Mouse (Mus musculus) heart, embryonic 10.5 days (tissue): ENCODE results near the gene Caskin2. TPM values are rescaled to one million over a fixed set of nuclear protein-coding genes. Genes with fewer than 3 reads are reported as not detected.
A peak's percentile ranks its signal among the peaks of the same experiment; 100 is the strongest.
"Not testable (repeated sequence)": the region's sequence is repeated elsewhere in the genome, so short reads cannot be mapped to it uniquely, and the experiment has no call there.

Experiments used
- DNase-seq: peaks from one replicate; pipeline ENCODE4 v3.0.0-alpha.2; 2017; ENCODE audit warnings: low spot score
- H3K27ac ChIP-seq: fragments of 300-500 bp; sonication (generic); 2 replicates; pipeline ENCODE4 v1.5.1; 2016; ENCODE audit warnings: mild to moderate bottlenecking
- H3K27me3 ChIP-seq: fragments of 300-500 bp; sonication (generic); 2 replicates; pipeline ENCODE4 v1.6.1; 2016; ENCODE audit warnings: mild to moderate bottlenecking; ENCODE audit not compliant: poor library complexity, insufficient read depth, severe bottlenecking
- H3K36me3 ChIP-seq: fragments of 300-500 bp; sonication (generic); 2 replicates; pipeline ENCODE4 v1.6.1; 2016; ENCODE audit warnings: mild to moderate bottlenecking, moderate library complexity
- H3K4me1 ChIP-seq: fragments of 300-500 bp; sonication (generic); 2 replicates; pipeline ENCODE4 v1.6.1; 2016; ENCODE audit warnings: mild to moderate bottlenecking
- H3K4me3 ChIP-seq: fragments of 300-500 bp; sonication (generic); 2 replicates; pipeline ENCODE4 v1.5.1; 2016; ENCODE audit warnings: mild to moderate bottlenecking, moderate library complexity
- H3K9me3 ChIP-seq: fragments of 300-500 bp; sonication (generic); 2 replicates; pipeline ENCODE4 v1.6.1; 2016; ENCODE audit warnings: mild to moderate bottlenecking, moderate library complexity
- WGBS: fragments of 180-500 bp; shearing (Covaris S2); methylation state at CpG from one replicate; pipeline ENCODE4 v1.1.7; 2016; 5-methylcytosine and 5-hydroxymethylcytosine counted together
- microRNA-seq: library from miRNA; unstranded; fragments of <30 nt; microRNA quantifications from one replicate; pipeline ENCODE4, GENCODE M21; 2017
- polyA plus RNA-seq: library from polyadenylated mRNA; unstranded; fragments of >200 nt; fragmentation: Nextera tagmentation; extraction: Ambion mirVana; gene quantifications from 2 replicates; pipeline ENCODE4 v1.2.1, GENCODE M21; 2016

Gene Caskin2
- polyA plus RNA-seq, 1 experiment from 2014 or later, result 18.7 TPM

DNA sequence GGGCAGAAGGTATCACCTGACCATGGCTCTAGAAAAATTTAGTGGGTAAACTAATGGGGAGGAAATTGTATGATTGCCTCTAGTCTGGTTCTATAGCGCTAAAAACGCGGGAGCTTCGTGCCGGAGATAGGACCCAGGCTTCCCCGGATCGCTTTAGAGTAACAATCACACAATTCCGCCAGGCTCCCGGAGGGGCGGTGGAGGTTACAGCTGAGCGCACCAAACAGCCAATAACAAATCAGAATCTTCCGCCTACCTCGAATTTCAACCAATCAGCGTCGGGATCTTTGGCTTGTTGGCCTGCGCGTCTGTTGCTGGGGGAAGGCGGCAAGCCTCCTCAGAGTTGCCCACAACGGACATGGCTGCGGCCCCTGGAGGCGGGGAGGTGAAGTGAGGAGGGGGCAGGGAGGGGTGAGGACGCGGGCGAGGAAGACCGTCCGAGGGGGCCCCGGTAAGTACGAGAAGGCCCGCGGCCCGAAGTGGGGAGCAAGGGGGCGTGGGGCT lies 48.3 kb downstream of the Caskin2 start, which contains the start of gene Tmem94:
Gene Tmem94 (plus strand): TSS at position 331 of the 504 bp plus-strand sequence.
- no peaks in the 10 kb centered on the region for H3K9me3 ChIP-seq
- H3K36me3 ChIP-seq, result 0 out of 2 replicates have a peak, but pooled peaks cover 7% of the 10 kb centered on the region
- peaks cover 30% of the 10 kb centered on the region for H3K4me1 ChIP-seq
- WGBS, result under 1% methylated on average over 32 of the region's 32 CpGs
- peak within 1 kb of the TSS; percentile 100 for H3K27ac ChIP-seq
- H3K4me3 ChIP-seq, result peak within 1 kb of the TSS; percentile 93
- peak; percentile 99 for DNase-seq
- no peaks in the 10 kb centered on the region for H3K27me3 ChIP-seq

DNA sequence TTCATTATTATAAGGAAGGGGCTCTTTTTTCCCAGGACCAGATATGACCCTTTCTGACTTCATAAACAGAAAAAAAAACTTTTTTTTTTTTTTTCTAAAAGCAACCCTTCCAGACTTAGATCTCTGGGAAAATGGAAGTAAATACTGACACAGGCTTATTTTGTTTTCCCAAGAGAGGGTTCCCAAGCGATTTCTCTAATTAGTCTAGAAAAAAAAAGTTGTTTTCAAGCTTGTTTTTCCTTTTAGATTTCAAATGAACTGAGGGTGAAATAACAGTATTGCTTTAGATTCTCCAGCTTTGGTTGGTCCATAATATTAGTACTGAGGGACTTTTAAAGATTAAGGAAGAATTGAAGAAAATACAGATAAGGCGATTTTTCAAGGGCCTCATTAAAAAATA lies 48.7 kb downstream of the Caskin2 start:
- Histone ChIP-seq H3K36me3 (0 out of 2 replicates have a peak, but pooled peaks cover 4% of the 10 kb centered on the region), H3K27me3 (no peaks in the 10 kb centered on the region), H3K27ac (peak overlapping the region; percentile 100), H3K4me1 (peaks cover 26% of the 10 kb centered on the region), H3K4me3 (peak overlapping the region; percentile 93), H3K9me3 (no peaks in the 10 kb centered on the region)
- no peak for DNase-seq
- WGBS, result 30% methylated on average over 2 of the region's 2 CpGs

DNA sequence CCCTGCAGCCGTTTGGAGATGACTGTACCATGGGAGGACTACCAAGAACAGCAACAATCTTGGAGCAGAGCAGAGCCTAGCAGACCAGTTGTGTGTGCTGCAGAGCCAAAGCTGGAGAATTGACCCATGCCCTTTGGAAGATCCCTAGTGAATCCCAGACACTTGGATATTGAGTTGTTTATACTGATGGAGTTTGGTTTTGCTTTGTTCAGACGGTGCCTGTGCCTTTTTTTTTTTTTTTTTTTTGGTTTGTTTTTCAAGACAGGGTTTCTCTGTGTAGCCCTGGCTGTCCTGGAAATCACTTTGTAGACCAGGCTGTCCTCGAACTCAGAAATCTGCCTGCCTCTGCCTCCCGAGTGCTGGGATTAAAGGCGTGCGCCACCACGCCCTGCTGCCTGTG lies 51.3 kb downstream of the Caskin2 start:
- 92% methylated on average over 7 of the region's 7 CpGs for WGBS
- H3K4me3 ChIP-seq, DNase-seq: not testable (repeated sequence)

DNA sequence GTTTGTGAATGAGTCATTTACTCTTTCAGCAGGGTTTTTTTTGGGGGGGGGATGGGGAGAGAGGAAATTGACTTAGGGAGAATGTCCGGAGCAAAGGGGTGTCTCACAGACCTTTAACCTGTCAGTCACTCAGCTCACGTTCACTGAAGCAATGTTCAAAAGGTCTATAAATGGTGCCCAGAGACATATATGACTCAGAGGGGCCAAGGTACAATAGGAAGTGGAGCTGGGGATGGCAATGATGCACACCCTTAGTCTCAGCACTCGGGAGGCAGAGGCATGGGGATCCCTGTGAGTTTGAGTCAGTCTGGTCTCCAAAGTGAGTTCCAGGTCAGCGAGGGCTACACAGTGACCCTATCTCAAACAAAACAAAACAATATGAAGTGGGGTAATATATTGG lies 60.0 kb downstream of the Caskin2 start:
- Histone ChIP-seq H3K4me3 (no peak overlapping the region), H3K27ac (no peak overlapping the region), H3K9me3 (no peaks in the 10 kb centered on the region), H3K4me1 (no peaks in the 10 kb centered on the region), H3K36me3 (no peaks in the 10 kb centered on the region), H3K27me3 (no peaks in the 10 kb centered on the region)
- no peak for DNase-seq
- WGBS, result 68% methylated on average over 4 of the region's 4 CpGs

More for the DNA sequence above, 51.3 kb downstream of the Caskin2 start:
- H3K36me3 ChIP-seq, H3K27ac ChIP-seq, H3K27me3 ChIP-seq, H3K9me3 ChIP-seq: not testable (repeated sequence)
- H3K4me1 ChIP-seq, result peaks cover 10% of the 10 kb centered on the region

DNA sequence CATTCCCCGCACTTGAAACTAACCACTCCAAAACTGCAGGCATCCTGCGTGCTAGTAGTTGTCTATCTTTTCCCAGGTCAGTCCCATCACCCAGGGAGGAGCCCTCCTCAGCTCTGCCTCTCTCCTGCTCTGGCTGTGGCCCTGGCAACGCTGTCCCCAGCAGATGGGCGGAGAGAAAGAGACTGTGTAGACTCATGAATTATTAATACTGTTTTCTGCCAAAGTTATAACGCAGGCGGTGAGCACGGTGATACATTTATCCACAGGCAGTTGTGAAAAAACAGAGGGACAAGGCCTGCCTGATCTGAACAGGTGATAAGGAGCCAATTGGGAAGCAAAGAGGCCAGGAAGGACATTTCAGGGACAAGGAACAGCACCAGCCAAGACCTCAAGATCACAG lies 60.8 kb downstream of the Caskin2 start:
- Histone ChIP-seq H3K9me3 (no peaks in the 10 kb centered on the region), H3K27ac (no peak overlapping the region), H3K4me1 (no peaks in the 10 kb centered on the region), H3K36me3 (no peaks in the 10 kb centered on the region), H3K4me3 (no peak overlapping the region), H3K27me3 (no peaks in the 10 kb centered on the region)
- no peak for DNase-seq
- WGBS, result 77% methylated on average over 7 of the region's 7 CpGs

DNA sequence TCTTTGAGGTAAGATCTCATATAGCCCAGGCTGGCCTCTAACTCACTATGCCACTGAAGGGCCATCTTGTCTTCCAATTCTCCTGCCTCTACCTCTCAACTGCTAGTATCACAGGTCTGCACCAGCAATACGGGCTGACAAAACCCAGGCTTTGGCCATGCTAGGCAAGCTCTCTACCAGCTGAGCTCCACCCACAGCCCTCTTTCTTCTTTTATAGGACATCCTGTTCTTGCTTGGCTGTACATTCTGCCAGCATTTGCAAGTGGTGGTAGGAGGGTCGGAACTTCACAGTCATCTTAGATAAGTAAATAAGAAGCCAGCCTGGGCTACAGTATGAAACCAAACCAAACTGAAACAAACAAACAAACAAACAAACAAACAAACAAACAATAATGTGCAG lies 61.7 kb downstream of the Caskin2 start:
- WGBS, result 58% methylated on average over 2 of the region's 2 CpGs
- Histone ChIP-seq H3K4me3 (no peak overlapping the region), H3K4me1 (no peaks in the 10 kb centered on the region; the same call in 1 of the 2 replicates), H3K9me3 (no peaks in the 10 kb centered on the region), H3K27me3 (no peaks in the 10 kb centered on the region), H3K36me3 (no peaks in the 10 kb centered on the region), H3K27ac (no peak overlapping the region)
- no peak for DNase-seq

DNA sequence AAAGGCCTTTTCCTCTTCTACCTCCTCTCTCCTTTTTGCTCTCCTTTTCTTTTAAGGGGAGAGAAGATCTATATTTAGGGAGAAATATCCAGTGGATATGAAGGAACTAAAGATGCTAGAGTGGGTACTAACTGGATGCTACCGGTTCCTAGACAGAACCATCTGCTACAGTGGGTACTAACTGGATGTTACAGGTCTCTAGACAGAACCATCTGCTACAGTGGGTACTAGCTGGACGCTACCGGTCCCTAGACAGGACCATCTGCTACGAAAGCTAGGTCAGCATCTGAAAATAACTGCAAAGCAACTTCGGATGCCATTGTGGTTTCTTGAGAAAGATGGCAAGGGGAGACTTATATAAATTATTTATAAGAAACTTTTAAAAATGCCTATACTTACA lies 63.6 kb downstream of the Caskin2 start:
- 86% methylated on average over 5 of the region's 5 CpGs for WGBS
- no peak overlapping the region for H3K27ac ChIP-seq
- no peak for DNase-seq
- no peak overlapping the region for H3K4me3 ChIP-seq
- no peaks in the 10 kb centered on the region; the same call in 1 of the 2 replicates for H3K4me1 ChIP-seq
- no peaks in the 10 kb centered on the region for H3K9me3 ChIP-seq
- H3K27me3 ChIP-seq, result no peaks in the 10 kb centered on the region
- no peaks in the 10 kb centered on the region for H3K36me3 ChIP-seq

Small RNA genes lying within 50 kb of the gene (microRNA-seq; reads per million reads assigned to microRNA genes)
- not detected for gene Mir5621

Other genes starting within 250 kb of the Caskin2 start
- gene Nup85, start 249.2 kb downstream of the Caskin2 start, polyA plus RNA-seq, result 179 and 208 TPM in 2 replicates
- 105 and 108 TPM in 2 replicates for gene Mrps7, start 209.7 kb downstream of the Caskin2 start, polyA plus RNA-seq
- gene Gga3, start 209.6 kb downstream of the Caskin2 start, polyA plus RNA-seq, result 25.4 and 25.7 TPM in 2 replicates
- 19.6 and 22.7 TPM in 2 replicates for gene Mif4gd, start 200.7 kb downstream of the Caskin2 start, polyA plus RNA-seq
- 33.5 and 45.5 TPM in 2 replicates for gene Slc25a19, start 185.3 kb downstream of the Caskin2 start, polyA plus RNA-seq
- 78.4 and 107 TPM in 2 replicates for gene Grb2, start 105.0 kb downstream of the Caskin2 start, polyA plus RNA-seq
- gene Tmem94, start 48.2 kb downstream of the Caskin2 start, polyA plus RNA-seq, result 35.0 and 56.8 TPM in 2 replicates
- gene Tsen54, start 1.1 kb upstream of the Caskin2 start, polyA plus RNA-seq, result 39.1 and 41.7 TPM in 2 replicates
- 35.0 and 40.8 TPM in 2 replicates for gene Llgl2, start 10.4 kb upstream of the Caskin2 start, polyA plus RNA-seq
- gene Myo15b, start 44.8 kb upstream of the Caskin2 start, polyA plus RNA-seq, result 0.23 and 0.31 TPM in 2 replicates
- 13.7 and 17.9 TPM in 2 replicates for gene Smim5, start 86.3 kb upstream of the Caskin2 start, polyA plus RNA-seq
- gene Smim6, start 98.4 kb upstream of the Caskin2 start, polyA plus RNA-seq, result 1.6 and 1.7 TPM in 2 replicates
- 29.4 and 35.8 TPM in 2 replicates for gene Sap30bp, start 119.6 kb upstream of the Caskin2 start, polyA plus RNA-seq
- 20.4 and 22.3 TPM in 2 replicates for gene Recql5, start 119.8 kb upstream of the Caskin2 start, polyA plus RNA-seq
- gene Itgb4, start 161.1 kb upstream of the Caskin2 start, polyA plus RNA-seq, result 0.67 and 1.1 TPM in 2 replicates
- gene Galk1, start 199.1 kb upstream of the Caskin2 start, polyA plus RNA-seq, result 202 and 273 TPM in 2 replicates
- gene H3f3b, start 214.3 kb upstream of the Caskin2 start, polyA plus RNA-seq, result 684 and 1,078 TPM in 2 replicates
- gene Unk, start 216.7 kb upstream of the Caskin2 start, polyA plus RNA-seq, result 33.3 and 37.1 TPM in 2 replicates